Mouse (Mus musculus) CH12.LX (cell line): ENCODE data around the gene Ptpn11. TPM values are rescaled to one million over a fixed set of nuclear protein-coding genes. Genes with fewer than 3 reads are reported as not detected.

Source experiments
- DNase-seq: peaks from one replicate; pipeline ENCODE4 v3.0.0-alpha.2; 2013; ENCODE audit errors: extremely low read depth
- H3K27ac ChIP-seq: 2 replicates; pipeline ENCODE4 v1.5.1; 2012; ENCODE audit warnings: low read depth, mild to moderate bottlenecking, control low read depth, moderate library complexity; ENCODE audit not compliant: insufficient read depth
- H3K27me3 ChIP-seq: replicated peaks from 2 replicates; pipeline ENCODE3; 2012; ENCODE audit warnings: inconsistent platforms
- H3K36me3 ChIP-seq, 2 experiments: replicated peaks in 1 of 2; 2 replicates each; pipeline versions ENCODE3 to v1.6.1; 2012; ENCODE audit warnings: inconsistent platforms in 1 of 2, low read length in 1 of 2, mild to moderate bottlenecking in 1 of 2, mixed read lengths in 1 of 2, moderate library complexity in 1 of 2; ENCODE audit not compliant: control insufficient read depth in 1 of 2, insufficient read depth in 1 of 2
- H3K4me1 ChIP-seq, 2 experiments: 2 replicates each; pipeline ENCODE4 v1.6.1; 2012; ENCODE audit warnings: inconsistent platforms in 1 of 2, moderate library complexity in 1 of 2; ENCODE audit not compliant: insufficient read depth in 2 of 2, control insufficient read depth in 1 of 2
- H3K4me2 ChIP-seq: 2 replicates; pipeline ENCODE4 v1.6.1; 2012; ENCODE audit warnings: low read depth, mild to moderate bottlenecking, control low read depth; ENCODE audit not compliant: poor library complexity, insufficient read depth, severe bottlenecking
- H3K4me3 ChIP-seq, 3 experiments: fragments of 150-350 bp in 1 of 3; sonication (generic) in 1 of 3; replicated peaks in 1 of 3; 2 replicates each; pipeline versions ENCODE3 to v1.5.1; 2011 to 2012; ENCODE audit warnings: low read depth in 2 of 3, low read length in 2 of 3, mild to moderate bottlenecking in 2 of 3, moderate library complexity in 2 of 3, control low read depth in 1 of 3, improper control_type of control experiment in 1 of 3, inconsistent platforms in 1 of 3, mixed read lengths in 1 of 3; ENCODE audit not compliant: poor library complexity in 1 of 3
- H3K79me2 ChIP-seq: replicated peaks from 2 replicates; pipeline ENCODE4 v1.6.1; 2012; ENCODE audit warnings: mild to moderate bottlenecking, moderate library complexity; ENCODE audit not compliant: control insufficient read depth, poor library complexity, insufficient read depth, severe bottlenecking; ENCODE audit errors: extremely low read depth
- H3K9ac ChIP-seq: 2 replicates; pipeline ENCODE4 v1.6.1; 2012; ENCODE audit warnings: low read depth, mild to moderate bottlenecking, control low read depth, moderate library complexity; ENCODE audit not compliant: insufficient read depth
- H3K9me3 ChIP-seq: replicated peaks from 2 replicates; pipeline ENCODE3; 2012; ENCODE audit warnings: low read length, inconsistent platforms, mixed read lengths
- BHLHE40 ChIP-seq: IDR thresholded peaks from 2 replicates; pipeline ENCODE4 v1.6.1; 2011; ENCODE audit warnings: mild to moderate bottlenecking, low read depth, low read length, improper control_type of control experiment
- CTCF ChIP-seq, 2 experiments: IDR thresholded peaks in 1 of 2; conservative IDR thresholded peaks in 1 of 2; 2 replicates each; pipeline ENCODE4 v1.5.1; 2011 to 2012; ENCODE audit warnings: low read depth in 2 of 2, low read length in 2 of 2, improper control_type of control experiment in 1 of 2, inconsistent platforms in 1 of 2, mild to moderate bottlenecking in 1 of 2, moderate library complexity in 1 of 2
- E2F4 ChIP-seq: IDR thresholded peaks from 2 replicates; pipeline ENCODE4 v1.6.1; 2011; ENCODE audit warnings: low read depth, low read length, improper control_type of control experiment; ENCODE audit not compliant: insufficient replicate concordance
- ETS1 ChIP-seq: conservative IDR thresholded peaks from 2 replicates; pipeline ENCODE4 v1.6.1; 2012; ENCODE audit warnings: low read depth, mild to moderate bottlenecking, inconsistent platforms, low read length, improper control_type of control experiment, moderate library complexity
- GABPA ChIP-seq: IDR thresholded peaks from 2 replicates; pipeline ENCODE4 v1.6.1; 2012; ENCODE audit warnings: low read depth, low read length, improper control_type of control experiment, inconsistent platforms; ENCODE audit not compliant: insufficient replicate concordance
- JUN ChIP-seq: IDR thresholded peaks from 2 replicates; pipeline ENCODE4 v1.6.1; 2011; ENCODE audit warnings: low read depth, mild to moderate bottlenecking, low read length, improper control_type of control experiment, moderate library complexity; ENCODE audit not compliant: insufficient read depth
- JUND ChIP-seq: conservative IDR thresholded peaks from 2 replicates; pipeline ENCODE4 v1.6.1; 2011; ENCODE audit warnings: low read depth, low read length, improper control_type of control experiment
- KAT2A ChIP-seq: IDR thresholded peaks from 2 replicates; pipeline ENCODE4 v1.6.1; 2012; ENCODE audit warnings: low read length, improper control_type of control experiment, inconsistent platforms; ENCODE audit not compliant: insufficient replicate concordance
- MAFK ChIP-seq: IDR thresholded peaks from 2 replicates; pipeline ENCODE4 v1.6.1; 2011; ENCODE audit warnings: low read length, improper control_type of control experiment; ENCODE audit not compliant: insufficient replicate concordance
- MAZ ChIP-seq: IDR thresholded peaks from 2 replicates; pipeline ENCODE4 v1.6.1; 2012; ENCODE audit warnings: low read depth, mild to moderate bottlenecking, inconsistent platforms, low read length, improper control_type of control experiment, moderate library complexity
- MXI1 ChIP-seq: IDR thresholded peaks from 2 replicates; pipeline ENCODE4 v1.6.1; 2011; ENCODE audit warnings: mild to moderate bottlenecking, low read depth, low read length, improper control_type of control experiment
- MYC ChIP-seq: IDR thresholded peaks from 2 replicates; pipeline ENCODE4 v1.6.1; 2011; ENCODE audit warnings: low read depth, mild to moderate bottlenecking, improper control_type of control experiment, low read length
- NELFE ChIP-seq: IDR thresholded peaks from 2 replicates; pipeline ENCODE4 v1.6.1; 2011; ENCODE audit warnings: low read depth, low read length, improper control_type of control experiment
- PAX5 ChIP-seq: IDR thresholded peaks from 2 replicates; pipeline ENCODE4 v1.6.1; 2012; ENCODE audit warnings: low read length, inconsistent platforms, mixed read lengths
- POLR2AphosphoS2 ChIP-seq: IDR thresholded peaks from 2 replicates; pipeline ENCODE4 v1.6.1; 2011; ENCODE audit warnings: low read depth, low read length, improper control_type of control experiment
- RAD21 ChIP-seq: IDR thresholded peaks from 2 replicates; pipeline ENCODE4 v1.6.1; 2011; ENCODE audit warnings: low read depth, mild to moderate bottlenecking, low read length, improper control_type of control experiment, moderate library complexity
- SMC3 ChIP-seq: IDR thresholded peaks from 2 replicates; pipeline ENCODE4 v1.6.1; 2011; ENCODE audit warnings: low read depth, low read length, improper control_type of control experiment
- TCF12 ChIP-seq: IDR thresholded peaks from 2 replicates; pipeline ENCODE4 v1.6.1; 2014; ENCODE audit warnings: low read depth, mild to moderate bottlenecking, inconsistent platforms, low read length, improper control_type of control experiment
- USF1 ChIP-seq: IDR thresholded peaks from 2 replicates; pipeline ENCODE4 v1.6.1; 2014; ENCODE audit warnings: low read depth, mild to moderate bottlenecking, inconsistent platforms, low read length, improper control_type of control experiment
- USF2 ChIP-seq: conservative IDR thresholded peaks from 2 replicates; pipeline ENCODE4 v1.6.1; 2011; ENCODE audit warnings: low read depth, low read length, improper control_type of control experiment
- ZC3H11A ChIP-seq: IDR thresholded peaks from 2 replicates; pipeline ENCODE4 v1.6.1; 2012; ENCODE audit warnings: low read depth, mild to moderate bottlenecking, inconsistent platforms, low read length, improper control_type of control experiment
- ZMIZ1 ChIP-seq: IDR thresholded peaks from 2 replicates; pipeline ENCODE4 v1.6.1; 2012; ENCODE audit warnings: low read depth, mild to moderate bottlenecking, inconsistent platforms, low read length, improper control_type of control experiment
- dilution Hi-C: fragments of 300-500 bp; cut with MboI; formaldehyde crosslinking; loops from 2 replicates; pipeline ENCODE4 v1.14.3; 2020; ENCODE audit warnings: low sequenced_read_pairs; ENCODE audit not compliant: extremely low pct_unique_long_range_greater_than_20kb, extremely low pct_ligation_motif_present
- in situ Hi-C: fragments of 300-500 bp; cut with MboI; formaldehyde crosslinking; loops from 3 replicates; pipeline ENCODE4 v1.14.3; 2019; ENCODE audit warnings: low sequenced_read_pairs, low pct_ligation_motif_present, low pct_unique_long_range_greater_than_20kb, mixed read lengths
- polyA plus RNA-seq: library from polyadenylated mRNA; unstranded; fragments of >175 nt; gene quantifications from 2 replicates; pipeline ENCODE4 v1.2.1, GENCODE M21; 2012; ENCODE audit warnings: low read depth; ENCODE audit not compliant: insufficient read length
- total RNA-seq, 2 experiments: library from RNA; depleted of rRNA; stranded (reverse); fragments of 300-350 nt in 1 of 2; fragments of >200 nt in 1 of 2; gene quantifications; 2 replicates each; pipeline ENCODE4 v1.2.3; 2012 to 2014

The Ptpn11 gene
- total and polyA plus RNA-seq, 3 experiments: 33.2 to 62.8 (median 44.6) TPM

DNA sequence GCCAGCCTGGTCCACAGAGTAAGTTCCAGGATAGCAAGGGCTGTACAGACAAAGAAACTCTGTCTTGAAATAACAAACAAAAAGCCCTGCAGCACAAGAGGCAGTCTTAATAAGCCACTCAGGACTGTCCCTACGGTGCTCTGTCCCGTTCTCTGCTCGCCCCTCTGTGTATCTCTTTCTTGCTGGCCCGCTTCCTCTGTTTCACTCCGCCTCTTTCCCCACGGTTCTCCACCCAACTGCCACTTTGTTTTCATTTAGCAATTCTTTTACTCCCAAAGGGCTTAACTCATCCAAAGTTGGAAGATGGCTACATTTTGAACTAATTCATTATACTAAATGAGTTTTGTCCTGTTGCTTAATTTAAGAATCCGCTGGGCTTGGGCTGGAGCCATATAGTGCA, 50.9 kb downstream of the Ptpn11 start:
- Histone ChIP-seq H3K79me2 (no peaks in the 10 kb centered on the region), H3K9me3 (no peaks in the 10 kb centered on the region), H3K9ac (no peak overlapping the region), H3K27me3 (no peaks in the 10 kb centered on the region), H3K27ac (no peak overlapping the region), H3K36me3 (peaks cover 80 to 94% of the 10 kb centered on the region in 2 experiments), H3K4me3 (no peak overlapping the region), H3K4me1 (peaks cover 0 to 7% of the 10 kb centered on the region in 2 experiments; a peak in 1 of 4 replicates), H3K4me2 (no peak overlapping the region)
- DNase-seq: no peak
- TF ChIP-seq USF1: no peak
- no peak for TF ChIP-seq ZC3H11A
- no peak for TF ChIP-seq ZMIZ1
- no peak for TF ChIP-seq POLR2AphosphoS2
- TF ChIP-seq E2F4: no peak
- no peak for TF ChIP-seq RAD21
- no peak for TF ChIP-seq USF2
- dilution Hi-C loops: no loop called here
- in situ Hi-C loops: no loop called here

DNA sequence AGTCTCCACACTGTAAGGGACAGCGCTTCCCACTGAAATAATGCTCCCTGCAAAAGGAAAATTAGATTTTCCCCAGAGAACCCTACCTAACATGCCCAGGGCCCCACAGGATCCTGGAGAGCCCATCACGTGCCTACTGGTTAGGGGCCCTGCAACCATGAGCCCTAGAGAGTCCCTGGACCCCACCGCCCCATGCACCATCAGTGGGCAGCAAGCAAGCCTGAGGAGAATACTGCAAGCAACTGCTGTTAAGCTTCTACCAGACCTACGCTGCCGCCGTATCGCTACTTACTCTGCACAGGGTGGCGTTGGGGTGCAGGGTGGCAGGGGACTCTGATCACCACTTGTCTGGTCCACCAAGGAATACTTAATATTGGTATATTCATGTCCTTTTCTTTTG, 54.1 kb downstream of the Ptpn11 start:
- no peak overlapping the region for H3K9ac ChIP-seq
- H3K27ac ChIP-seq: no peak overlapping the region
- no peak for DNase-seq
- H3K4me1 ChIP-seq: peaks cover 0 to 7% of the 10 kb centered on the region in 2 experiments; a peak in 1 of 4 replicates
- in situ Hi-C loops: no loop called here
- H3K79me2 ChIP-seq: no peaks in the 10 kb centered on the region
- dilution Hi-C loops: no loop called here
- H3K36me3 ChIP-seq: peaks cover 82 to 94% of the 10 kb centered on the region in 2 experiments
- no peak overlapping the region for H3K4me2 ChIP-seq
- no peaks in the 10 kb centered on the region for H3K27me3 ChIP-seq
- H3K9me3 ChIP-seq: no peaks in the 10 kb centered on the region
- no peak overlapping the region for H3K4me3 ChIP-seq
- TF ChIP-seq ZMIZ1 (no peak), MXI1 (no peak), MAZ (no peak)
- TF ChIP-seq, all 38 proteins: peak for 0

DNA sequence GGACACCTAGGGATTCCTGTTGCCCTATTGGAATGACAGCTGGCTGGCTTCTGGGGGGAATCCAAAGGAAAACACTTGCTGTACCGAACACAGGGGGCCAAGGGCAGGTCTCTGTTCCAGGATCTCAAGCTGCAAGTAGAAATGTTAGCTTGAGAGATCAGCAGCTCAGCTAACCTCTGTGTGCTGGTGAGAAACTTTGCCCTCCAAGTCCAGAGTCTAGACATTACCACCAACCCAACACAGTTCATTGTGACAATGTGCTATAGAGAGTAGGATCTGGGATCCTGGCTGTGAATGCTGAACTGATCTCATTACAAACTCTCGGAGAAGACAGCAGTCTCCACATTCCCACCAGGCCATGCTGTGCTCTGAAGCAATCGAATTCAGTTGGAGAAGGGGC, 59.4 kb downstream of the Ptpn11 start:
- DNase-seq: no peak
- Histone ChIP-seq H3K27ac (no peak overlapping the region), H3K79me2 (no peaks in the 10 kb centered on the region), H3K4me1 (peaks cover 0 to 16% of the 10 kb centered on the region in 2 experiments; a peak in 2 of 4 replicates), H3K4me2 (no peak overlapping the region), H3K9me3 (no peaks in the 10 kb centered on the region), H3K36me3 (peaks cover 54 to 77% of the 10 kb centered on the region in 2 experiments), H3K4me3 (no peak overlapping the region), H3K9ac (no peak overlapping the region), H3K27me3 (no peaks in the 10 kb centered on the region)
- TF ChIP-seq USF1 (no peak), PAX5 (no peak), ETS1 (no peak), JUND (no peak), MYC (no peak), BHLHE40 (no peak), NELFE (no peak), CTCF (conservative IDR thresholded peaks at IDR 0.05 in 1 of 2, IDR thresholded peaks at IDR 0.05 in 1 of 2; ENCODE audit: low read depth in 2 of 2, low read length in 2 of 2) (no peak), SMC3 (no peak), KAT2A (no peak), GABPA (no peak), TCF12 (no peak), JUN (no peak), MAFK (no peak)
- in situ Hi-C loops: no loop called here
- dilution Hi-C loops: no loop called here
